Comparison of ENCODE assay signal across 8 mouse cellular contexts in genomic region chr11:94212489-94212836, GRCm38 (mm10). TPM values are rescaled to one million over a fixed set of nuclear protein-coding genes. Genes with fewer than 3 reads are reported as not detected.
DNase-seq lines count a peak whose midpoint lies in the region; ATAC-seq and TF ChIP-seq lines count a peak whose summit lies in the region.

No protein-coding gene starts in this region.

- peak overlapping the region; percentile 79 for H3K4me2 ChIP-seq in forebrain, embryonic 13.5 days
- peak overlapping the region; percentile 91 for H3K4me2 ChIP-seq in liver, embryonic 11.5 days

- intact Hi-C loops in gastrocnemius, adult 2 months (cut with DNase I), result no loop called here

- H3K27ac ChIP-seq in gastrocnemius, adult 2 months, result peak overlapping the region; percentile 99
- peak overlapping the region; percentile 96 for H3K27ac ChIP-seq in forebrain, embryonic 13.5 days
- 0 out of 2 replicates have a peak overlapping the region, but pooled peaks have one; percentile 19 for H3K27ac ChIP-seq in liver, embryonic 11.5 days (ENCODE audit: low read depth, low read length)

- H3K9me3 ChIP-seq in E14TG2a.4 (ENCODE audit: low read length), result no peaks in the 10 kb centered on the region
- no peaks in the 10 kb centered on the region for H3K9me3 ChIP-seq in forebrain, embryonic 13.5 days (replicated peaks)
- no peaks in the 10 kb centered on the region for H3K9me3 ChIP-seq in liver, embryonic 11.5 days (ENCODE audit: control insufficient read depth, low read length)

- peak overlapping the region; percentile 92 for H3K9ac ChIP-seq in forebrain, embryonic 13.5 days
- peak overlapping the region; percentile 95 for H3K9ac ChIP-seq in liver, embryonic 11.5 days (ENCODE audit: low read depth, low read length)

- no peak for ATAC-seq in forebrain, embryonic 13.5 days
- ATAC-seq in liver, embryonic 11.5 days (replicated peaks; ENCODE audit: low FRiP score), result no peak

- WGBS in forebrain, embryonic 13.5 days, result 0% methylated on average over 7 of the region's 7 CpGs
- WGBS in liver, embryonic 11.5 days, result 9% methylated on average over 7 of the region's 7 CpGs

- peak; percentile 28 for DNase-seq in gastrocnemius, adult 2 months
- DNase-seq in gastrocnemius, postnatal 4 days (ENCODE audit: low spot score in 2 of 2), result no peak
- no peak for DNase-seq in liver, embryonic 11.5 days (ENCODE audit: low spot score)
- DNase-seq in cerebellum, adult 8-10 months, result no peak
- DNase-seq in layer of hippocampus, adult 9-10 months (ENCODE audit: low spot score), result no peak
- DNase-seq in right cerebral cortex, postnatal 36 days (ENCODE audit: low spot score in 2 of 2), result no peak

- peaks cover 34% of the 10 kb centered on the region for H3K4me1 ChIP-seq in E14TG2a.4 (replicated peaks; ENCODE audit: low read depth, low read length)
- H3K4me1 ChIP-seq in forebrain, embryonic 13.5 days, result peaks cover 30% of the 10 kb centered on the region
- no peaks in the 10 kb centered on the region; the same call in 1 of the 2 replicates for H3K4me1 ChIP-seq in liver, embryonic 11.5 days (replicated peaks; ENCODE audit: control insufficient read depth, insufficient read depth, low read length)

- H3K36me3 ChIP-seq in E14TG2a.4 (ENCODE audit: insufficient read depth, low read length), result peaks cover 25% of the 10 kb centered on the region
- H3K36me3 ChIP-seq in forebrain, embryonic 13.5 days (ENCODE audit: poor library complexity, severe bottlenecking), result peaks cover 12% of the 10 kb centered on the region
- H3K36me3 ChIP-seq in liver, embryonic 11.5 days (ENCODE audit: control insufficient read depth, insufficient read depth, low read length), result peaks cover 9% of the 10 kb centered on the region; the same call in 1 of the 2 replicates

- H3K4me3 ChIP-seq in gastrocnemius, adult 2 months, result peak overlapping the region; percentile 79
- H3K4me3 ChIP-seq in E14TG2a.4 (replicated peaks; ENCODE audit: low read length), result peak overlapping the region; percentile 90
- peak overlapping the region; percentile 72 for H3K4me3 ChIP-seq in forebrain, embryonic 13.5 days
- H3K4me3 ChIP-seq in liver, embryonic 11.5 days (ENCODE audit: low read depth, low read length), result peak overlapping the region; percentile 95

- H3K27me3 ChIP-seq in E14TG2a.4 (ENCODE audit: insufficient read depth, low read length), result no peaks in the 10 kb centered on the region
- no peaks in the 10 kb centered on the region for H3K27me3 ChIP-seq in forebrain, embryonic 13.5 days
- no peaks in the 10 kb centered on the region for H3K27me3 ChIP-seq in liver, embryonic 11.5 days (replicated peaks; ENCODE audit: control insufficient read depth, insufficient read depth, low read length)

- no peak for TF ChIP-seq CTCF in gastrocnemius, adult 2 months (IDR thresholded peaks at IDR 0.05)
- TF ChIP-seq CTCF in E14TG2a.4 (conservative IDR thresholded peaks at IDR 0.05; ENCODE audit: low read length), result no peak

RNA-seq across cellular contexts. Expression of gene Tob1, which starts 1.2 kb away (rescaled TPM):
- total RNA-seq in gastrocnemius, adult 2 months (2021), result 100 to 1,000 TPM; 177 to 277 TPM
- 10 to 100 TPM; 81.4 to 89.8 TPM for total RNA-seq in gastrocnemius, postnatal 4 days (2021)
- 39.0 and 41.0 TPM in 2 replicates for polyA plus RNA-seq in forebrain, embryonic 13.5 days (2015; fragmentation: Nextera tagmentation; extraction: Ambion mirVana)
- 18.4 and 18.6 TPM in 2 replicates for polyA plus RNA-seq in liver, embryonic 11.5 days (2014; fragmentation: Nextera tagmentation; extraction: Ambion mirVana)

RNA-seq across cellular contexts. Expression of gene Wfikkn2, which starts 33.3 kb away (rescaled TPM):
- total RNA-seq in gastrocnemius, adult 2 months (2021), result 1 to 10 TPM; 6.9 to 8.3 TPM
- total RNA-seq in gastrocnemius, postnatal 4 days (2021), result 1 to 10 TPM; 2.8 to 3.1 TPM
- 3.7 and 4.6 TPM in 2 replicates for polyA plus RNA-seq in forebrain, embryonic 13.5 days (2015; fragmentation: Nextera tagmentation; extraction: Ambion mirVana)
- polyA plus RNA-seq in liver, embryonic 11.5 days (2014; fragmentation: Nextera tagmentation; extraction: Ambion mirVana), result 0.36 and 0.38 TPM in 2 replicates

Comparison
In these comparisons a context has a peak if more than half of its experiments do, and no peak if none do; other contexts are left out.
1. H3K27ac ChIP-seq: peak in every context shown above with its lines; median percentile 99 in gastrocnemius, adult 2 months; 96 in forebrain, embryonic 13.5 days; 19 in liver, embryonic 11.5 days.